ENCODE assay signal across 34 mouse cellular contexts in genomic region chr9:107658096-107658495, GRCm38 (mm10). TPM values are rescaled to one million over a fixed set of nuclear protein-coding genes. Genes with fewer than 3 reads are reported as not detected.
"Had no signal": no experiment of that assay in that cellular context is flagged by ENCODE, and none has a peak within 500 bp of the region (broad histone marks: within the 10 kb centered on the region; RNA-seq: fewer than 3 reads in every experiment).

No protein-coding gene starts in this region.

- H3K9me3 ChIP-seq: embryonic facial prominence, embryonic 10.5 days; embryonic facial prominence, embryonic 12.5 days; embryonic facial prominence, embryonic 13.5 days; embryonic facial prominence, embryonic 15.5 days; forebrain, embryonic 10.5 days; forebrain, embryonic 12.5 days; forebrain, embryonic 13.5 days; forebrain, embryonic 15.5 days had no signal

- H3K4me2 ChIP-seq: embryonic facial prominence, embryonic 12.5 days; embryonic facial prominence, embryonic 13.5 days; embryonic facial prominence, embryonic 15.5 days; forebrain, embryonic 12.5 days; forebrain, embryonic 13.5 days; forebrain, embryonic 15.5 days had no signal

- ATAC-seq: forebrain, embryonic 13.5 days; forebrain, embryonic 14.5 days; forebrain, embryonic 15.5 days; forebrain, embryonic 16.5 days; forebrain, postnatal 0 days had no signal

- H3K4me3 ChIP-seq: embryonic facial prominence, embryonic 10.5 days; embryonic facial prominence, embryonic 12.5 days; embryonic facial prominence, embryonic 13.5 days; embryonic facial prominence, embryonic 15.5 days; erythroblast, embryonic 14.5 days; forebrain, embryonic 10.5 days; forebrain, embryonic 12.5 days; forebrain, embryonic 13.5 days; forebrain, embryonic 15.5 days; gastrocnemius, adult 2 months had no signal

- DNase-seq: cerebellum, adult 18-20 months; cerebellum, adult 2 months; cerebellum, adult 8-10 months; cerebellum, adult 9-10 months; cerebellum, adult 9-11 months; cerebellum, postnatal 10 days; cerebellum, postnatal 14 days; cerebellum, postnatal 25 days; cerebellum, postnatal 36 days; embryo, embryonic 11 days; forebrain, postnatal 0 days; gastrocnemius, adult 2 months; gastrocnemius, postnatal 10 days; gastrocnemius, postnatal 14 days; gastrocnemius, postnatal 25 days; gastrocnemius, postnatal 36 days; heart, adult 11 months had no signal

- H3K9ac ChIP-seq: embryonic facial prominence, embryonic 12.5 days; embryonic facial prominence, embryonic 13.5 days; embryonic facial prominence, embryonic 15.5 days; forebrain, embryonic 12.5 days; forebrain, embryonic 13.5 days; forebrain, embryonic 15.5 days; forebrain, postnatal 0 days had no signal

- H3K4me1 ChIP-seq: embryonic facial prominence, embryonic 15.5 days had no signal

- H3K36me3 ChIP-seq: embryonic facial prominence, embryonic 10.5 days; embryonic facial prominence, embryonic 12.5 days; embryonic facial prominence, embryonic 13.5 days; embryonic facial prominence, embryonic 15.5 days; forebrain, embryonic 12.5 days; forebrain, embryonic 15.5 days had no signal

- H3K27ac ChIP-seq: embryonic facial prominence, embryonic 10.5 days; embryonic facial prominence, embryonic 12.5 days; embryonic facial prominence, embryonic 13.5 days; embryonic facial prominence, embryonic 15.5 days; forebrain, embryonic 10.5 days; forebrain, embryonic 12.5 days; forebrain, embryonic 13.5 days; forebrain, embryonic 15.5 days; gastrocnemius, adult 2 months had no signal

- H3K27me3 ChIP-seq: embryonic facial prominence, embryonic 12.5 days; embryonic facial prominence, embryonic 13.5 days; embryonic facial prominence, embryonic 15.5 days; forebrain, embryonic 12.5 days; forebrain, embryonic 13.5 days; forebrain, embryonic 15.5 days had no signal

RNA-seq across cellular contexts. Expression of gene Slc38a3, which starts 11.2 kb away (rescaled TPM):
- total RNA-seq: common myeloid progenitor, adult 5-6 weeks; granulocyte monocyte progenitor cell, adult 5-6 weeks had no signal

RNA-seq across cellular contexts. Expression of gene Gnat1, which starts 21.4 kb away (rescaled TPM):
- total RNA-seq: common myeloid progenitor, adult 5-6 weeks; gastrocnemius, adult 18-20 months; gastrocnemius, adult 2 months; gastrocnemius, adult 8-10 months; gastrocnemius, postnatal 10 days; gastrocnemius, postnatal 14 days; gastrocnemius, postnatal 25 days; gastrocnemius, postnatal 36 days; gastrocnemius, postnatal 4 days; granulocyte monocyte progenitor cell, adult 5-6 weeks had no signal
- polyA plus RNA-seq: embryonic facial prominence, embryonic 11.5 days; erythroblast, embryonic 14.5 days had no signal

RNA-seq across cellular contexts. Expression of gene Sema3b, which starts 49.1 kb away (rescaled TPM):
- total RNA-seq: common myeloid progenitor, adult 5-6 weeks; granulocyte monocyte progenitor cell, adult 5-6 weeks had no signal
- polyA plus RNA-seq: erythroblast, embryonic 14.5 days had no signal

RNA-seq across cellular contexts. Expression of gene Sema3f, which starts 52.2 kb away (rescaled TPM):
- total RNA-seq: granulocyte monocyte progenitor cell, adult 5-6 weeks had no signal
- polyA plus RNA-seq: erythroblast, embryonic 14.5 days had no signal
